Mouse (Mus musculus) testis, postnatal 14 days (tissue): ENCODE measurements around the gene Dpm1.

Experiments
- DNase-seq: peaks from one replicate; pipeline ENCODE4 v3.0.0; 2021; ENCODE audit warnings: low spot score

The Dpm1 gene

DNA sequence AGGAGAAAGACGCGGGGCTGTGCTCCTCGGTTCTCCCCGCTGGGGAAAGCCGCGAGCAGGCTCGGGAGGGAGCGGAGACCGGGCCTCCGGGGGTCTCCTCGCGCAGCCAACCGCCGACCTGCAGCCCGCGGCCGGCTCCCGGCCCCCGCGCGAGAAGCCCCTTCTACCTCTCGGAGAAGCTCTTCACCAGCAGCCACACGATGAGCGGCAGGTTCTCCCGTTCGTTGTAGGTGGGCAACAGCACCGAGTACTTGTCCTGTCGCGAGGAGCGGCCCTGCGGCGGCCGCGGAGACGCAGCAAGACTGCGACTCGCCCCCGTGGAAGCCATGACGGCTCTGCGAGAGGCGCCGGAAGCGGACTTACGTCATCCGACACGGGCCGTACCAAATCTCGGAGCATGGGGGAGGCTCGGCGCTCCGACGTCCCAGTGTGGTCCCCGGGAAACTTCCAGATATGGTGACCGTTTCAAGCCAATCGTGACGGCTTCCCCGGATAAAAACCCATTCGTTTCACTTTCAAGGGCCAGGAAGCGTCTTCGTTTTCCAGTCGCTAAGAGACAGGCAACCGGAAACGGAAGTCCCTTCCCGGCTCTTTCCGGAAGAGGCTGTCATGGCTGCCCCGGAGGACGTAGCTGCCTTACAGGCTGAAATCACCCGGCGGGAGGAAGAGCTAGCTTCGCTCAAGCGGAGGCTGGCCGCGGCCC, at the start of gene Dpm1, which contains the start of the genes Gm20716 and Mocs3:
Dpm1 (minus strand) TSS at position 566 of the 703 bp plus-strand sequence.
Gm20716 (minus strand) TSS at position 339 of the 703 bp plus-strand sequence.
Mocs3 (plus strand) TSS at position 597 of the 703 bp plus-strand sequence.
- DNase-seq = peak; percentile 88

DNA sequence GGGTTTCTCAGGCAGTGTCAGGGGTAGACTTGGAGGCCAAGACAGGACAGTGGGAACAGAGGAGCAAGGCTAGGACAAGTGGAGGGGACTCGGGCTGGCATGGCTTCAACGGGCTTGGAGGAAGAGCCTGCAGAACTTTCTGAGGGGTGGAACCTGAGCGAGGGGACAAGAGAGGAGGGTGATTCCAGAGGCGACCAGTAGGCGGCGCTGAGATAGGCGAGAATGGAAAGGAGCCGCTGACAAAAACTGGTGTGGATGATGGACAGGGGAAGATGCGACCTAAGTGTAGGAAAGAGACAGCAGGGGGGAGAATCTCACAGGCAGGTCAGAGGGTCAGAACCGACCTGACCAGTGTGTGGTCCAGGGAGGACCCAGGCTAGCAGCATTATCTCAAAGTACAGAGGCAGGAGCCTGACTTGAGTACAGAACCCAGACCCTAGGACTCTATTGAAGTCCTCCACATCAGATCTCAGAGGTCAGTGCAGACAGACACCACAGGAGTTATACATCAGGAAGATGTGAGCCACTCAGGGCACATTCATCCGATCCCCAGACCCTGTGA, 44.1 kb upstream of the Dpm1 start:
- DNase-seq = peak; percentile 32

DNA sequence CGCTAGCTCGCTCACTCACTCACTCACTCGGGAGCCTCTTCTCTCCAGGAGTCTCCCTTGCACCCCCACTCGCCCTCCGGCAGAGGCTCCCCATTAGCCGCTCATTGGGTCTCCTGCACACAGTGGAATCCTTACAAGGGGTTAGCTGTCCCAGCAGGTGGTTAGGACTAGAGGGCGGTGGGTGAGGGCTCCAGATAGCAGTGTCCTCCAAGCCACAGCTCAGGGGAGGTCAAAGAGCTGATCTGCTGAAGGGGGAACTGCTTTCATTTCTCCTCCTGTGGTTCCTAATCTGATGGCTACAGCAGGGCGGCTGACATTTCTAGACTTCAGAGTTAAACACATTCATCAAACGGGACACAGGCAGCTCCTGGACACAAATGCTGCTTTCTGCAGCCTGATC, 43.0 kb upstream of the Dpm1 start:
- DNase-seq = no peak

DNA sequence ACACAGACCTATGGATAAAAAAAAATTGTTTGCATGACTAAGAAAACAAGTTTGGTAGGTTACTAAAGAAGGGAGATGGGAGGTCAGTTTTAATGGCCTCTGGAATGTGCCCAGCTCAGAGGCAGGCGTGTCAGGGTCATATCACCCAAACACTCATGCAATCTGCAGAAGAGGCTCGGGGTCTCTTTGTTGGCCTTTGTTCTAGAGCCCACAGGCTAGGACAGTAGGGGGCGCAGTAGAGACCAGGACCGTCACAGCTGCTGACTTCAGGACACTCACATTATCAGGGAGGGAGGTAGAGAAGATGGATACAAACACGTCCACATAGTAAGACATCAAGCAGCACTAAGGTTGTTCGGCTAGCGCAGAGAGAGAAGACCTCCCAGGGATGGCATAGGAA, 37.6 kb upstream of the Dpm1 start:
- peak; percentile 51 for DNase-seq

DNA sequence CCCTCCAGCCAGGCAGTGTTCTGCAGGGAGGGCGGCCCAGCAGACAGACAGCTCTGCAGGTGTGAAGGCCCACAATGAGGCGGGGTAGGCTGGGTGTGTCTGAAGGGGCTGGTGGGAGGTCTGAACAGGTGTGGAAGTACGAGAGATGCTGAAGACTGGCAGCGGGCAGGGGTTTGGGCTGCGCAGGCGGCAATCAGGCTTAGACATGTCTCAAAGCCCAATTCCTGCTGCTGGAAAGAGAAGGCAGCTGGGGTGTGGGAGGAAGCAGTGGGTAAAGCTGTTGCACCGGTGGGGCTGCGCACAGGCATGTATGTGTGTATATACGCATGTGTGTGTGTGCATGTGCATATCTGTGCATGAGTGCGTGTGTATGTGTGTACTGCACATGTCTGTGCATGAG, 30.5 kb upstream of the Dpm1 start:
- no peak for DNase-seq

DNA sequence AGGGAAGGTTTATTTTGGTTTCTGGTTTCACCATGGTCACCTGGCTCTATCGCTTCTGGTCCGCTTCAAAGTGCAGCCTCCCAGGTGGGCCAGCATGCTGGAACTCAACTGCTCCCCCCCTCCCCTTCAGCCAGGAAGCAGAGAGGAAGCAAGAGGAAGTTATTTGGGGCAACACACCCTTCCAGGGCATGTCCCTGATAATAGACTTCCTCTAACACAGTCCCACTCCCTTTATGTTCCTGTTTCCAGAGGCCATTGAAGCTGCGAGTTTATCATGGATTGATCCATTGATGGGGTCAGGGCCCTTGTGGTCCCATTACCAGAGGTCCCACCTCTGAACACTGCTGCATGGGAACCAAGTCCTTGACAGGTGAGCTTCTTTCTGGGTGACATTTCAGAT, 29.7 kb upstream of the Dpm1 start:
- DNase-seq = no peak

DNA sequence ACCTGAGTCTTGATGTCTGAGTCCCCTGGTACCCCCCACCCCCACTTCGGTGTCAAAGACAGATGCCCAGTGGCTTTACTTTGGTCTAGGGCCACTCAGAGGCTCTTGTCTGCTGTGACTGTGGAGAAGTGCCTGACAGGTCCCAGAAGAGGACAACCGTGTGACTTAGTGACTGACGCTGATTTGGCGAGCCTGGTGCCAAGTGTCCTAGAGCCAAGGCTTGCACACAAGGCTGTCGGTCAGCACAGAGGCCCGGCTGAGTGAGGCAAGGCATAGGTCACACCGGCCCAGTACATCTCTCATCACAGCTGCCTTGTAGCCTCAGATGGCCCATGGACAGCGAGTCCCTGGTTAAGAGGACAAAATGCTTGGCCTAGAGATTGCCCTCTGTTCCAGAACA, 28.7 kb upstream of the Dpm1 start:
- no peak for DNase-seq

DNA sequence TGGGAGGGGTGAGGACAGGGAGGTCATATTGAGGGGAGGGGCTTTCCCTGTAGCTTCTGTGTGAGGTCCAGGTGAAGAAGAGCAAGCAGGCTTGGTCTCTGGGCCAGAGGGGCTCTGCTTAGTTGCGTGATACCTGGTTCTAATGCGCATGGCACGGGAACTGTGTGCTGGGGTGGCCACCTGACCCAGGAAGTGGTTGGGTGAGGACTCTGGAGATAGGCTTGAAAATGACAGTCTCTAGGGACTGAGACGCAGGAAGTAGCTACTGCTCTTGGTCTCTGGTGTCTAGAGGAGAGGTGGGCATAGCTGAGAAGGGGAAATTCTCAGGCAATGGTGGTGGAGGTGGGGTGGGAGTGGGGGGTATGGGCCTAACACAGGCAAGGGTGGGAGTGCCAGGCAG, 26.8 kb upstream of the Dpm1 start:
- no peak for DNase-seq

DNA sequence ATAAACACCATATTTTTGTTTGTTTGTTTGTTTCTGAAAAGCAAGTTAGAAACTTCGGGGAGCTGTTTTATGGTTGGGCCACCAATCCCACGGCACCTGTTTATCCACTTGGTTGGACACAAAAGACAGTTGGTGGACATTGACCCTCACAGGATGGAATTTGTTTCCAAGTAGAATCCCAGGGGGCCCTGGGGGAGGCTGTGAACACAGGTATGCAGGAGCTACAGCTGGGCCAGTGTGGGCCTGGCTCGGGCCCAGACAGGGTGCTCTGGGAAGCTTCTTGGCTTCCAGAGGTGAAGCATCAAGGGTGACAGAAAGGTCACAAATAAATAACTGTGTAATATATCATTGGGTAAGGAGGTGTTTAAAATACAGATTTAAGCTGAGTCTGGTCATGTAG, 26.1 kb upstream of the Dpm1 start:
- DNase-seq = no peak

DNA sequence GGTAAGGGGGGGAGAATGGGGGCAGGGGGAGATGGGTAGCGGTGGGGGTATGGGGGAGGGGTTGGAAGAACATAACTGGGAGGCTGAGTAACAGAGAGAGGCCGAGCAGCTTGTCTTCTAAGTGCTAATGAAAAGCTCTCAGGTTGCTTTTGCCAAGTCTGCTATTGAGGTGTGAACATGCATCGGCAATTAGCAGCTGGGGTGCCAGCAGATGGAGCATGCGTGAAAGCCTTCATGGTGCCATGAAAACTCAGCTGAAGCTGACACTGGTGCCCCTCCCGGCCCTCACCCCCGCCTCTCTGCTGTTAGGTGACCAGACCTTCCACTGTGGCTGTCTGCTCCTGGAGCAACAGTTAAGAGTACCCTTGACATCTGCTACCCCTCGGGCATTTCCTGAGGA, 23.4 kb upstream of the Dpm1 start:
- DNase-seq = no peak

DNA sequence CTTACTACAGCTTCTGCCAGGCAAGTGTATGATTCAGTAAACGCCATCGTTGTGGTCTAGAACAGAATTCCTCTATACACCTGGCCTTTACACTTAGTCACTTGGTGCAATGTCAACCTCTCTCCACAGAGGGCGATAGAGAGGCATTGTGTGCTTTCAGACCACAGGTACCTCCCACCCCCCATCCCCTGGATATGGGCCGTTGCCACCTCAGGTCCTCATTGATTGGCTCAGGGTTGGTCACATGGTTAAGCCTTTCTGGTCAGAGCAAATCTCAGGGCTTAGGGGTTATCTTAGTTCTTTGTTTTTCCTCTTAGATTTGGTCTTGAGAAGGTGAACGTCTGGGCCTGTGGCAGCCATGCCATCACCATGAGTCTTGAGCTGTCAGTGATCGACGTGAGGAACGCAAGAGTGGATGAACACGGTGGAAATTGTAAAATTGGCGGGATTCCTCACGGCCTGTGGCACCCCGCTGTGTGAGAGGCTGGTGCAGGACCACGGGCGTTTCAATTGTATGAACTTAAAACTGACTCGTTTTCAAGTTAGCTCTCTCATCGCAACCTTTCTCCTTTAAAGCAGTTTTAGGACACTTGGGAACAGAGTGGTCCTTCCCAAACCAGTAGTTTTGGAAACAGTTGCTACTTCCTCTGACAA, 22.4 kb upstream of the Dpm1 start:
- peak; percentile 54 for DNase-seq

DNA sequence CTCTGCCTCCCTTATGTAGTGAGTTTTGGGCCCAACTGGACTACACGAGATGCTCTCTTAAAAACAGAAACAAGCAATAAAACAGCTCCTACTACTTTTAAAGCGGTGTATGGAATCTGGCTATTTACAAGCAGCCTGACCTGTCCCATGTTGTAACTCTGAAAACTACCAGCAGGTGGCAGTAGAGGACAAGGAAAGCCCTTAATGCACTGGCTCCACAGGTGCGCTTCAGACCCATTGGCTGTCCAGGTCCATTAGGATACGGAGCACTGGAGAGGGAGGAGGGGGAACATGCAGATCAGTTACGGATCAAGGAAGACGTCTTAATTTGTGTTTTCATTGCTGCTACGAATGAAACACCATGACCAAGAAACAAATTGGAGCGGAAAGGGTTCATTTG, 19.9 kb upstream of the Dpm1 start:
- peak; percentile 80 for DNase-seq

DNA sequence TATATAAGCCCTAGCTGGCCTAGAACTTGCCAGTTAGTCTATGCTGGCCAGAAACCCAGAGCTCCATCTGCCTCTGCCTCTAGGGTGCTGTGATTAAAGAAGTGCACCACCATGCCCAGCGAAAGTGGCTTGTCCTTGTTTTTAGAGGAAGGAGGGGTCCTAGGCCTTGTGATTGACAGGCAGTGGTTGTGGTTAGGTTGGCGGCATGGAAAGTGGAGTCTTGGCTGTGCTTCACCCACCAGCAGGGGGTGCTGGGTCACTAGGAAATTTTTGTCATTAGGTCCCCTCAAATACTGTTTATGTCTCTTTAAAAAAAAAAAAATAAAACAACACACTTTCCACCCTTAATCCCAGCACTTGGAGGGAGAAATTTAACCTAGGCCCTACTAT, 18.5 kb upstream of the Dpm1 start:
- no peak for DNase-seq

DNA sequence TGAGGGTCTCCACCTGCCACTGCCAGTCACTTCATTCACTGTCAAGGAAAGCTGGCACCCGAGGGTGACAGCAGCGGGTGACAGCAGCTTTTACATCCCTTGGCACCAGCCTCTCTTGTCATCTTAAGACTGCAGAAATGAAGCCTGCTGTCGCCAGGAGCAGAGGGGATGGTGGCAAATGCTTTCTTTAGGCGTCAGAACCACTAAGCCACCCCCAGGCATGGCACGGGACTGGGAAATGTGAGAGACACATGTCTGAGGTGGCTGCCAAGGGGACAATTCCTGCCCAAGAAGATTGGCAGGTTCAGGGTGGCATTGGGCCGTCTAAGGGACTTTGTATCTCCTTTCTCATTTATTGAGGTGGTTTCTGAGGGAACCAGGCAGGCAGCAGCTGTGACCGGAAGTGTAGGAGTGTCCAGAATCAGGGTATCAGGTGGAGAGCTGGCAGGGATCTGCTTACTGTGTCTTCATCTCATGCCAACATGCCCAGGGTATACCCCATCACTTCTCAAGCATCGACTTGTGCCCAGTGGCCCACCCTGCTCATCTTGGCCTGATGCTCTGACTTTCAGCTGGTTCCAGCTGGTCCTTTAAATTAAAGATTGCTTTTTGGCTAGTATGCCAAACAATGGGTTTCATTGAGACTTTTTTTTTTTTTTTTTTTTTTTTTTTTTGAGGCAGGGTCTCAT, 17.9 kb upstream of the Dpm1 start:
- DNase-seq = no peak

DNA sequence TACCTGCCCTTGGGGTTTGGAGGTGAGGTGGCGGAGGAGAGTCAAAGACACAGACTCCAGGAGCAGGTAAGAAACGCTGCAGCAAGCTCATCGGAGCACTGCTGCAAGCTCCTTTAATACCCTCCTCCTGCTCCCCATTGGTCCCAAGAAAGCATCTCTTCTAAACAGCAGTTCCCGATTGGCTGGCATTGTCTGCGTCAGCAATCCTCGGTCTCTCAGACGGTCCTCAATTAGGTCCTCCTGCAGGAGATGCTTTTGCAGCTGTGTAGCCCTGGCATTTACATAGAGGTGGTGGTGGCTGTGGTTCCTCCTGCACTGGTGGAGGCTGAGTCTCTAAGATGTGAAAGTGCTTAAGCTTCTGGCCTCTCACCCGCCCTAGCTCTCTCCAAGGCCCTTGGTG, 15.2 kb upstream of the Dpm1 start:
- DNase-seq = no peak

DNA sequence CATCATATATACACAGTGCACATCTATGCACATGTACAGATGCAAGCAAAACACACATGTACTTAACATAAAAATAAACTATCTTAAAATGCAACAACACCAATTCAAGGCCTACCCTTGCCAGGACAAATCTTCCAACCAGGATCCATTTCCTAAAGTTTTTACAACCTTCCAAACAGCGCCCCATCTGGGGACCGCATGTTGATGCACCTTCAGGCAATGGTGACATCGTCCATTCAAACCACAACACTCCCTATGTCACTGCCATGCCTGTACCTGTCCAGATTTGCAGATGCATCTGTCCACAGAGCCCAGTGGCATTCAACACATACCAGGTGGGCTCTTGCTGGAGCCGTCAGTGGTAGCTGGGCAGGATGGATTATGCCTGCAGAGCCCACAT, 12.9 kb upstream of the Dpm1 start:
- no peak for DNase-seq

DNA sequence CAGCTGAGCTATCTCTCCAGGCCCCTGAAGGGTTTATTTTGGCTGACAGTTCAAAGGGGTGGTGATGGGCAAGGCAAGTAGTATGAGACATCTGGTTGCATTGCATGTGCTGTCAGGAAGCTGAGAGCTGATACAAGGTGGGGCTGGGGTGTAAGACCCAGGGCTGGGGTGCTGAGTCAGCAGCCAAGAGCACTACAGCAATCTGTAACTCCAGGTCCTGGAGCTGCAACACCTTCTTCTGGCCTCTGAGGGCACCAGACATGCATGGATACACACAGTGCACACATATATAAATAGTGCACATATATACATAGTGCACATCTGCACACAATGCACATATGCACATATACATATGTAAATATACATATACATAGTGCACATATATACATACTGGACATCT, 12.4 kb upstream of the Dpm1 start:
- no peak for DNase-seq

DNA sequence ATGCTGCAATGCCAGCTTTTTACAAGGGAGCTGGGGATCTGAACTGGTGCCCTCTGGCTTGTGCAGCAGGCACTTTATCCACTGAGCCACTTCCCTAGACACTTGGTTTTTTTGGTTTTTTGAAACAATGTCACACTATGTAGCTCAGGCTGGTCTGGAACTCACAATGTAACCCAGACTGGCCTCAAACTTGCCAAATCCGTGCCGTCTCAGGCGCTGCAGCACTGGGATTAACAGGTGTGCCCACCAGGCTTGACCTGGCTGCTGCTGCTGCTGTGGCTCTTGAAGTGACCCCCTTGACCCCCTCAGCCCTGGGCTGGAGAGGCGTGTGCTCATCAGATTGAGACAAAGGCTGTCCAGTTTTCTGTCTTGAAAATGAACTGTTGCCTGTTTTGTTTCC, 7.9 kb upstream of the Dpm1 start:
- DNase-seq = peak; percentile 68

DNA sequence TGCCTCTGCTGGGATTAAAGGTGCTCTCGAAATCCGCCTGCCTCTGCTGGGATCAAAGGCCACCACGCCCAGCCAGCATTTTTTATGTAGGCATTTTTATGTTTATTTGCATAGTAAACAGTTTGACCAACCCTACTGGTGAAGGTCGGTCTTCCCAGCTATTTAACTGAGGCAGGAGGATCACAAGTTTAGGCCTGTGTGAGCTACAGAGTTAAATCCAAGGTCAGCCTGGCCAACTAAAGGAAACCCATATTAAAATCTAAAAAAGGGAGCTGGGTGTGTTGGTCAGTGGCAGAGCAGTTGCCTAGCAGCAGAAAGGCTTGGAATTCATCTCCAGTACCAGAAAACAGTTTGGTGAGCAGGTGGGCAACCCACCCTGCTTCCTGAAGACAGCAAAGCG, 2.9 kb upstream of the Dpm1 start:
- DNase-seq = no peak

DNA sequence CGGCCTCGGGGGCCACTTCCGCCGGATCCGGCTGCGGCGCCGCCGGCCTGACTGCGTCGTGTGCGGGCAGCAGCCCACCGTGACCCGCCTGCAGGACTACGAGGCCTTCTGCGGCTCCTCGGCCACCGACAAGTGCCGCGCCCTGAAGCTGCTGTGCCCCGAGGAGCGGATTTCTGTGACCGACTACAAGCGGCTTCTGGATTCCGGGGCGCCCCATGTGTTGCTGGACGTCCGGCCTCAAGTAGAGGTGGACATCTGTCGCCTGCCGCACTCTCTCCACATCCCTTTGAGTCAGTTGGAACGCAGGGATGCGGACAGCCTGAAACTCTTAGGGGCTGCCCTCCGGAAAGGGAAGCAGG, 1.1 kb upstream of the Dpm1 start:
- no peak for DNase-seq

DNA sequence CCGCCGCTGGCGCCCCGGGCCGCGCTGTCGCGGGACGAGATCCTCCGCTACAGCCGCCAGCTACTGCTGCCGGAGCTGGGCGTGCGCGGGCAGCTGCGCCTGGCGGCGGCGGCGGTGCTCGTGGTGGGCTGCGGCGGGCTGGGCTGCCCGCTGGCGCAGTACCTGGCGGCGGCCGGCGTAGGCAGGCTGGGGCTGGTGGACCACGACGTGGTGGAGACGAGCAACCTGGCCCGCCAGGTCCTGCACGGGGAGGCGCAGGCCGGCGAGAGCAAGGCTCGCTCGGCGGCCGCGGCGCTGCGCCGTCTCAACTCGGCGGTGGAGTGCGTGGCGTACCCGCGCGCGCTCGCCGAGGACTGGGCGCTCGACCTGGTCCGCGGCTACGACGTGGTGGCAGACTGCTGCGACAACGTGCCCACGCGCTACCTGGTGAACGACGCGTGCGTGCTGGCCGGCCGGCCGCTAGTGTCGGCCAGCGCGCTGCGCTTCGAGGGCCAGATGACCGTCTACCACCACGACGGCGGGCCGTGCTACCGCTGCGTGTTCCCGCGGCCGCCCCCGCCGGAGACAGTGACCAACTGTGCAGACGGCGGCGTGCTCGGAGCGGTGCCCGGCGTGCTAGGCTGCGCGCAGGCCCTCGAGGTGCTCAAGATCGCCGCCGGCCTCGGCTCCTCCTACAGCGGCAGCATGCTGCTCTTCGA, 531 bp upstream of the Dpm1 start:
- peak; percentile 55 for DNase-seq
